Mouse (Mus musculus): ENCODE measurements around the gene Zyg11a.
"Not testable (repeated sequence)": the region's sequence is repeated elsewhere in the genome, so short reads cannot be mapped to it uniquely, and the experiment has no call there.

Zyg11a gene

GRCm38 (mm10) chr4:108217332-108218179 is at the start of gene Zyg11a:
Gene Zyg11a (minus strand): TSS chr4:108218048.
- no peak for DNase-seq

GRCm38 (mm10) chr4:108265774-108266173 is 47.9 kb upstream of the Zyg11a start:
- DNase-seq, result no peak

- no peak for DNase-seq
Observed at GRCm38 (mm10) chr4:108253317-108253716, 35.5 kb upstream of the Zyg11a start.

GRCm38 (mm10) chr4:108250501-108250900 is 32.7 kb upstream of the Zyg11a start:
- DNase-seq, result no peak

- DNase-seq, result no peak
Observed at GRCm38 (mm10) chr4:108249314-108249713, 31.5 kb upstream of the Zyg11a start.

GRCm38 (mm10) chr4:108233654-108234053 is 15.8 kb upstream of the Zyg11a start:
- no peak for DNase-seq

GRCm38 (mm10) chr4:108225341-108225872 is 7.6 kb upstream of the Zyg11a start:
- no peak for DNase-seq

GRCm38 (mm10) chr4:108222507-108222906 is 4.7 kb upstream of the Zyg11a start:
- no peak for DNase-seq

- no peak for DNase-seq
Observed at GRCm38 (mm10) chr4:108219019-108219418, 1.2 kb upstream of the Zyg11a start.

GRCm38 (mm10) chr4:108213023-108213422 is 4.8 kb downstream of the Zyg11a start:
- no peak for DNase-seq

GRCm38 (mm10) chr4:108204629-108205028 is 13.2 kb downstream of the Zyg11a start:
- no peak for DNase-seq

- no peak for DNase-seq
Observed at GRCm38 (mm10) chr4:108199236-108199635, 18.6 kb downstream of the Zyg11a start.

GRCm38 (mm10) chr4:108196277-108196855 is 21.5 kb downstream of the Zyg11a start:
- DNase-seq, result no peak

GRCm38 (mm10) chr4:108192821-108193323 is 25.0 kb downstream of the Zyg11a start:
- no peak for DNase-seq

GRCm38 (mm10) chr4:108182278-108182677 is 35.6 kb downstream of the Zyg11a start:
- no peak for DNase-seq

- no peak for DNase-seq
Observed at GRCm38 (mm10) chr4:108168056-108168455, 49.8 kb downstream of the Zyg11a start.

GRCm38 (mm10) chr4:108166874-108167273 is 51.0 kb downstream of the Zyg11a start:
- no peak for DNase-seq

GRCm38 (mm10) chr4:108165152-108165895 is 52.5 kb downstream of the Zyg11a start, which contains the start of gene Echdc2:
Gene Echdc2 (plus strand): TSS chr4:108165437.
- DNase-seq, result peak in 1 of 2 experiments; percentile 8

GRCm38 (mm10) chr4:108163291-108163690 is 54.6 kb downstream of the Zyg11a start:
- DNase-seq, result no peak

- DNase-seq, result no peak
Observed at GRCm38 (mm10) chr4:108161936-108162335, 55.9 kb downstream of the Zyg11a start.

GRCm38 (mm10) chr4:108155141-108155540 is 62.7 kb downstream of the Zyg11a start:
- not testable (repeated sequence) for DNase-seq

GRCm38 (mm10) chr4:108145554-108145953 is 72.3 kb downstream of the Zyg11a start:
- not testable (repeated sequence) for DNase-seq

GRCm38 (mm10) chr4:108144880-108145279 is 73.0 kb downstream of the Zyg11a start, which contains the start of gene Scp2:
Gene Scp2 (minus strand): TSS chr4:108144998.
- DNase-seq, result no peak

Measured in thymus, adult 18-20 months (tissue).